Mouse (Mus musculus) limb, embryonic 10.5 days (tissue): Measurements from ENCODE around the gene Lamb1. TPM values are rescaled to one million over a fixed set of nuclear protein-coding genes. Genes with fewer than 3 reads are reported as not detected.

Source experiments
- DNase-seq: peaks from one replicate; pipeline ENCODE4 v3.0.0-alpha.2; 2017; ENCODE audit warnings: low spot score
- H3K27ac ChIP-seq: fragments of 300-500 bp; sonication (generic); 2 replicates; pipeline ENCODE4 v1.5.1; 2016; ENCODE audit warnings: mild to moderate bottlenecking
- H3K27me3 ChIP-seq: fragments of 300-500 bp; sonication (generic); 2 replicates; pipeline ENCODE4 v1.6.1; 2016; ENCODE audit warnings: low read depth, mild to moderate bottlenecking; ENCODE audit not compliant: poor library complexity, severe bottlenecking
- H3K36me3 ChIP-seq: fragments of 300-500 bp; sonication (generic); 2 replicates; pipeline ENCODE4 v1.6.1; 2016; ENCODE audit warnings: mild to moderate bottlenecking, moderate library complexity
- H3K4me1 ChIP-seq: fragments of 300-500 bp; sonication (generic); 2 replicates; pipeline ENCODE4 v1.6.1; 2016
- H3K4me3 ChIP-seq: fragments of 300-500 bp; sonication (generic); 2 replicates; pipeline ENCODE4 v1.5.1; 2016; ENCODE audit warnings: mild to moderate bottlenecking, moderate library complexity
- H3K9me3 ChIP-seq: fragments of 300-500 bp; sonication (generic); replicated peaks from 2 replicates; pipeline ENCODE4 v1.6.1; 2016; ENCODE audit warnings: mild to moderate bottlenecking
- WGBS: fragments of 180-500 bp; shearing (Covaris S2); methylation state at CpG from one replicate; pipeline ENCODE4 v1.1.7; 2016; 5-methylcytosine and 5-hydroxymethylcytosine counted together
- polyA plus RNA-seq: library from polyadenylated mRNA; unstranded; fragments of >200 nt; fragmentation: Nextera tagmentation; extraction: Ambion mirVana; gene quantifications from 2 replicates; pipeline ENCODE4 v1.2.1, GENCODE M21; 2016

Lamb1 gene
- polyA plus RNA-seq, 1 experiment from 2014 or later = 44.6 TPM

GRCm38 (mm10) chr12:31312281-31312680, 47.2 kb downstream of the Lamb1 start:
- DNase-seq = no peak
- Histone ChIP-seq H3K9me3 (no peaks in the 10 kb centered on the region), H3K27me3 (no peaks in the 10 kb centered on the region), H3K27ac (no peak overlapping the region), H3K36me3 (peaks cover 100% of the 10 kb centered on the region), H3K4me3 (no peak overlapping the region), H3K4me1 (peaks cover 9% of the 10 kb centered on the region; the same call in 1 of the 2 replicates)
- 93% methylated on average over 5 of the region's 5 CpGs for WGBS

- no peaks in the 10 kb centered on the region for H3K27me3 ChIP-seq
- H3K4me3 ChIP-seq = no peak overlapping the region
- H3K9me3 ChIP-seq = no peaks in the 10 kb centered on the region
- peaks cover 100% of the 10 kb centered on the region for H3K36me3 ChIP-seq
- H3K27ac ChIP-seq = no peak overlapping the region
- no peak for DNase-seq
- WGBS = 91% methylated on average over 4 of the region's 4 CpGs
- peaks cover 9% of the 10 kb centered on the region; the same call in 1 of the 2 replicates for H3K4me1 ChIP-seq
Observed at GRCm38 (mm10) chr12:31313136-31313535, 48.1 kb downstream of the Lamb1 start.

- Histone ChIP-seq H3K9me3 (no peaks in the 10 kb centered on the region), H3K36me3 (peaks cover 100% of the 10 kb centered on the region)
- no peak for DNase-seq
Observed at GRCm38 (mm10) chr12:31314310-31314709, 49.3 kb downstream of the Lamb1 start.

GRCm38 (mm10) chr12:31315961-31316360, 50.9 kb downstream of the Lamb1 start:
- Histone ChIP-seq H3K4me1 (peaks cover 6% of the 10 kb centered on the region), H3K4me3 (no peak overlapping the region), H3K27me3 (no peaks in the 10 kb centered on the region), H3K36me3 (peaks cover 100% of the 10 kb centered on the region), H3K9me3 (no peaks in the 10 kb centered on the region), H3K27ac (no peak overlapping the region)
- DNase-seq = no peak
- WGBS = 78% methylated on average over 6 of the region's 6 CpGs

More at GRCm38 (mm10) chr12:31314310-31314709, 49.3 kb downstream of the Lamb1 start:
- 95% methylated on average over 7 of the region's 7 CpGs for WGBS
- no peak overlapping the region for H3K27ac ChIP-seq
- H3K4me3 ChIP-seq = no peak overlapping the region
- no peaks in the 10 kb centered on the region for H3K27me3 ChIP-seq
- peaks cover 4% of the 10 kb centered on the region; the same call in 1 of the 2 replicates for H3K4me1 ChIP-seq

- no peaks in the 10 kb centered on the region for H3K27me3 ChIP-seq
- H3K9me3 ChIP-seq = no peaks in the 10 kb centered on the region
- peaks cover 100% of the 10 kb centered on the region for H3K36me3 ChIP-seq
- no peak overlapping the region for H3K27ac ChIP-seq
- 95% methylated on average over 7 of the region's 7 CpGs for WGBS
- H3K4me1 ChIP-seq = peaks cover 9% of the 10 kb centered on the region
- DNase-seq = peak; percentile 12
- H3K4me3 ChIP-seq = no peak overlapping the region
Observed at GRCm38 (mm10) chr12:31317670-31318408, 52.8 kb downstream of the Lamb1 start.

GRCm38 (mm10) chr12:31318409-31318963, 53.5 kb downstream of the Lamb1 start:
- peaks cover 9% of the 10 kb centered on the region for H3K4me1 ChIP-seq
- no peak overlapping the region for H3K27ac ChIP-seq
- H3K4me3 ChIP-seq = no peak overlapping the region
- WGBS = 95% methylated on average over 10 of the region's 10 CpGs
- peak; percentile 1 for DNase-seq
- H3K27me3 ChIP-seq = no peaks in the 10 kb centered on the region
- no peaks in the 10 kb centered on the region for H3K9me3 ChIP-seq
- H3K36me3 ChIP-seq = peaks cover 100% of the 10 kb centered on the region

- H3K27me3 ChIP-seq = no peaks in the 10 kb centered on the region
- H3K9me3 ChIP-seq = no peaks in the 10 kb centered on the region
- H3K4me3 ChIP-seq = no peak overlapping the region
- peaks cover 100% of the 10 kb centered on the region for H3K36me3 ChIP-seq
- 66% methylated on average over 13 of the region's 13 CpGs for WGBS
- H3K4me1 ChIP-seq = peaks cover 9% of the 10 kb centered on the region
- peak overlapping the region; percentile 70; the same call in 1 of the 2 replicates for H3K27ac ChIP-seq
- peak; percentile 36 for DNase-seq
Observed at GRCm38 (mm10) chr12:31320817-31321216, 55.8 kb downstream of the Lamb1 start.

- no peaks in the 10 kb centered on the region for H3K27me3 ChIP-seq
- H3K4me1 ChIP-seq = peaks cover 9% of the 10 kb centered on the region
- peaks cover 100% of the 10 kb centered on the region for H3K36me3 ChIP-seq
- no peak overlapping the region for H3K4me3 ChIP-seq
- no peaks in the 10 kb centered on the region for H3K9me3 ChIP-seq
- WGBS = 89% methylated on average over 1 of the region's 1 CpGs
- no peak for DNase-seq
- no peak overlapping the region; the same call in 1 of the 2 replicates for H3K27ac ChIP-seq
Observed at GRCm38 (mm10) chr12:31321532-31321931, 56.5 kb downstream of the Lamb1 start.

GRCm38 (mm10) chr12:31323136-31323695, 58.2 kb downstream of the Lamb1 start:
- Histone ChIP-seq H3K27ac (no peak overlapping the region), H3K9me3 (no peaks in the 10 kb centered on the region), H3K4me3 (no peak overlapping the region), H3K27me3 (no peaks in the 10 kb centered on the region), H3K4me1 (peaks cover 9% of the 10 kb centered on the region), H3K36me3 (peaks cover 100% of the 10 kb centered on the region)
- 96% methylated on average over 9 of the region's 9 CpGs for WGBS
- peak; percentile 18 for DNase-seq

- WGBS = 93% methylated on average over 9 of the region's 9 CpGs
Observed at GRCm38 (mm10) chr12:31327139-31327538, 62.1 kb downstream of the Lamb1 start.

GRCm38 (mm10) chr12:31333261-31333660, 68.2 kb downstream of the Lamb1 start:
- Histone ChIP-seq H3K9me3 (no peaks in the 10 kb centered on the region), H3K27ac (no peak overlapping the region), H3K4me1 (no peaks in the 10 kb centered on the region), H3K4me3 (no peak overlapping the region), H3K27me3 (no peaks in the 10 kb centered on the region), H3K36me3 (peaks cover 100% of the 10 kb centered on the region)
- no peak for DNase-seq
- WGBS = 97% methylated on average over 1 of the region's 1 CpGs

More at GRCm38 (mm10) chr12:31327139-31327538, 62.1 kb downstream of the Lamb1 start:
- H3K4me1 ChIP-seq = no peaks in the 10 kb centered on the region
- no peak overlapping the region for H3K27ac ChIP-seq
- H3K9me3 ChIP-seq = no peaks in the 10 kb centered on the region
- DNase-seq = no peak
- peaks cover 100% of the 10 kb centered on the region for H3K36me3 ChIP-seq
- H3K27me3 ChIP-seq = no peaks in the 10 kb centered on the region
- no peak overlapping the region for H3K4me3 ChIP-seq

- DNase-seq = no peak
- H3K27me3 ChIP-seq = no peaks in the 10 kb centered on the region
- H3K27ac ChIP-seq = peak overlapping the region; percentile 93
- 32% methylated on average over 15 of the region's 15 CpGs for WGBS
- H3K4me3 ChIP-seq = peak overlapping the region; percentile 95
- peaks cover 35% of the 10 kb centered on the region for H3K36me3 ChIP-seq
- no peaks in the 10 kb centered on the region for H3K9me3 ChIP-seq
- peaks cover 8% of the 10 kb centered on the region for H3K4me1 ChIP-seq
Observed at GRCm38 (mm10) chr12:31350191-31350943, 85.3 kb downstream of the Lamb1 start.
